Mouse (Mus musculus) frontal cortex, postnatal 14 days (tissue): Measurements from ENCODE around the gene Pnma1.

ENCODE experiments used
- DNase-seq, 2 experiments: peaks; one replicate each; pipeline ENCODE4 v3.0.0; 2022; ENCODE audit warnings: low spot score in 2 of 2

Gene Pnma1

GRCm38 (mm10) chr12:84107012-84107411 is 41.3 kb downstream of the Pnma1 start:
- no peak for DNase-seq

- DNase-seq: no peak
These were observed 46.8 kb downstream of the Pnma1 start for GRCm38 (mm10) chr12:84101493-84101845.

GRCm38 (mm10) chr12:84100604-84101492 is 47.4 kb downstream of the Pnma1 start, which contains the start of gene Acot6:
TSS of gene Acot6 (plus strand) at chr12:84100654.
- peak; percentile 13 to 14 for DNase-seq

GRCm38 (mm10) chr12:84100071-84100470 is 48.2 kb downstream of the Pnma1 start:
- DNase-seq: no peak

- no peak for DNase-seq
These were observed 48.7 kb downstream of the Pnma1 start for GRCm38 (mm10) chr12:84099605-84100004.
